Mouse (Mus musculus): ENCODE measurements at regions not wholly inside any gene's neighbourhood (a gene's known extent, or its start where the extent isn't known, plus 50 kb on each side); places are given as distances from the start of the nearest gene placed in this dataset.

DNA sequence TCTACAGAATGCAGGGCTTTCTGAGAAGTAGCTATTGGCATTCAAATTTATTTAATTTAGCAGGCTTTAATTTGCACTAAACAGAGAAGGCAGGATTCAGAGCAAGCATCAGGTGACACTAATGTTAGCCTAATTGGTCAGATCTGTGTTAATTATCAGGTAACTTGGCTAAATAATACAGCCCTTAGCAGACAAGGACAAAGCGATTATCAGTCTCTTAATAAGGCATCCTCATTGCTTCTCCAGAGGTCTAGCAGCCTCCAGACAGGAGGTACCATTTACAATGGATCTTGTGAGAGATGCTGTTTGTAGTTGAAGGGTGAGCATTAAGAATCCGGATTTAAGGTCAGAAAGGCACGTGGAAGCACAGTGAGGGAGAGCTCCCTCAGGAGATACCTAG is 253.7 kb upstream of the Fam92a start:
- WGBS = 37% methylated on average over 3 of the region's 3 CpGs
- Histone ChIP-seq H3K4me3 (no peak overlapping the region), H3K4me2 (no peak overlapping the region), H3K27me3 (replicated peaks) (no peaks in the 10 kb centered on the region), H3K4me1 (0 out of 2 replicates have a peak, but pooled peaks cover 5% of the 10 kb centered on the region), H3K36me3 (replicated peaks) (no peaks in the 10 kb centered on the region), H3K9ac (no peak overlapping the region), H3K27ac (no peak overlapping the region), H3K9me3 (no peaks in the 10 kb centered on the region)
- ATAC-seq (replicated peaks) = no peak

DNA sequence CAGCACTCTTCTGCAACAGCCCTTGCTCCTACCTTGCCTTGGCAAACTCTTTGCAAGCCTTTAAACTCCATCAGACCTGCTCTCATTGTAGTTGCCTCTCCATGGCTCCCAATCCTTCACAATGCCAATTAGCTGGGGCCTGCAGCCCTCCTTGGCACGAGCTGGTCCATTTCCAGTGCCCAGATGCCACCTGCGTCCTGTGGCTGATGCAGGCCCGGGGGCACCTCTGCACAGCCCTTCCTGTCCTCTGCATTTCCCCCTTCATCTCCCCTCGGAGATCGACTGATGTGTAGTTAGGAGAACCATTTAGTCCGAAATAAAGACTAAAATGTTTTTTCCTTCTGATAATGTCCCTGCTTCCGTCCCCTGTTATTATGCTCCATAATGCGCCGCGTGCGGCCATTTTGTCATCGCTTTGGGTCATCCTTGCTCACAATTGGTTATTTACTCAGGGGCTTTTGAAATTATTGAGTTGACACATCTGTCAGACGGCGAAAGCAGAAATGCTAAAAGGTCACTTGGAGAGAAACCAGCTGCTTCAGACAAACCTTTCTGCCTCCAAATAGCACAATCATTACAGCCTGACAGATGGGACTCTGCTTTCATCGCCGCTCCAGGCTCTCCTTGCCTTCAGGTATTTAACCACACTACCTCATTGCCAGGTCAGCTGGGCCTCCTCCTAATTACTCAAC is 250.0 kb upstream of the Fam92a start:
- Histone ChIP-seq H3K9me3 (no peaks in the 10 kb centered on the region), H3K9ac (no peak overlapping the region), H3K36me3 (replicated peaks) (no peaks in the 10 kb centered on the region), H3K4me3 (no peak overlapping the region), H3K4me1 (0 out of 2 replicates have a peak, but pooled peaks cover 5% of the 10 kb centered on the region), H3K27ac (0 out of 2 replicates have a peak overlapping the region, but pooled peaks have one; percentile 23), H3K4me2 (no peak overlapping the region), H3K27me3 (replicated peaks) (no peaks in the 10 kb centered on the region)
- 59% methylated on average over 16 of the region's 16 CpGs for WGBS
- peak; percentile 61; the same call in 1 of the 2 replicates for ATAC-seq (replicated peaks)

GRCm38 (mm10) chr4:12418086-12418485 is 246.3 kb upstream of the Fam92a start:
- no peak overlapping the region for H3K4me2 ChIP-seq
- H3K9ac ChIP-seq = no peak overlapping the region
- H3K27ac ChIP-seq = no peak overlapping the region
- H3K4me3 ChIP-seq = no peak overlapping the region
- 0 out of 2 replicates have a peak, but pooled peaks cover 5% of the 10 kb centered on the region for H3K4me1 ChIP-seq
- H3K27me3 ChIP-seq (replicated peaks) = no peaks in the 10 kb centered on the region
- no peaks in the 10 kb centered on the region for H3K36me3 ChIP-seq (replicated peaks)
- H3K9me3 ChIP-seq = no peaks in the 10 kb centered on the region
- no peak for ATAC-seq (replicated peaks)
- WGBS = 44% methylated on average over 3 of the region's 3 CpGs

- Histone ChIP-seq H3K27me3 (replicated peaks) (no peaks in the 10 kb centered on the region), H3K4me2 (no peak overlapping the region), H3K36me3 (replicated peaks) (no peaks in the 10 kb centered on the region), H3K9me3 (no peaks in the 10 kb centered on the region), H3K4me1 (no peaks in the 10 kb centered on the region), H3K9ac (no peak overlapping the region), H3K27ac (no peak overlapping the region), H3K4me3 (no peak overlapping the region)
- 82% methylated on average over 1 of the region's 1 CpGs for WGBS
- no peak for ATAC-seq (replicated peaks)
Measured at GRCm38 (mm10) chr4:12395344-12395743, 223.5 kb upstream of the Fam92a start.

DNA sequence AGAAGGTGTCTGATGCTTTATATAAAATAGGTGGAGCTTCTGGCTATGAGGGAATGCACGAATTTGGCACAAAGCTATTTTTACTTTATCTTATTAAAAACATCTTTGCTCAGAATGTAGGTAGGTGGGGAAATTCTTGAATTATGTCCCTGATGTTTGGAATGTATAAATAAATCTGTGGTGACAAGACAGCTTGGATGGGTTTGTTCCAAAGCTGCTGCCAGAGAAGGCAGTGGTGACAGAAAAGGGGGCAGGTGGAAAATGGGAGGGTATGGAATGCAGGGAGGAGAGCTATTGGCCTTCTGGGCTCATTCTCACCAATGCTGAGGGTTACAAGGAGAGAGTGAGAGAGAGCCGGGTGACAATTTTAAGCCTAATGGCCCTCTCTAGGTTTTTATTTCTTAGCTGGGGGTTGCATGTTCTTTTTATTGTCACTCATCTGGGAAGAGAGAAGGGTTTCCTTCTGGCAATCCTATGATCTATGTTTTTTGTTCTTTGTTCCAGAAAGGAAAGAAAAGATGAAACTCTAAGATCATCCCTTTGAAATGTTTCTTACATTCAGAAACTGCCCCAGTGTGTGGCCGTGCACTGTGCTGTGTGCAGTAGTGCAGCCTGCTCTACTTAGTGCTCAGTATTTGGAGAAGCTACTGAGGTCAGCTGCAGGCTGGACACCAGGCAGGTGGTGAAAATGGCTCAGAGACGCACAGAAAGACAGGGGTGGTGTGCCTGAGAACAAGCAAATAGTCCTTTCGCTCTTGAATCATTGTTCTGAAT is 205.2 kb upstream of the Fam92a start:
- H3K9me3 ChIP-seq = no peaks in the 10 kb centered on the region
- no peaks in the 10 kb centered on the region for H3K4me1 ChIP-seq
- H3K4me2 ChIP-seq = no peak overlapping the region
- no peak overlapping the region for H3K9ac ChIP-seq
- H3K27me3 ChIP-seq (replicated peaks) = no peaks in the 10 kb centered on the region
- no peaks in the 10 kb centered on the region for H3K36me3 ChIP-seq (replicated peaks)
- ATAC-seq (replicated peaks) = peak; percentile 69; the same call in 1 of the 2 replicates
- 78% methylated on average over 5 of the region's 5 CpGs for whole genome bisulfite sequencing
- no peak overlapping the region for H3K27ac ChIP-seq
- H3K4me3 ChIP-seq = no peak overlapping the region

DNA sequence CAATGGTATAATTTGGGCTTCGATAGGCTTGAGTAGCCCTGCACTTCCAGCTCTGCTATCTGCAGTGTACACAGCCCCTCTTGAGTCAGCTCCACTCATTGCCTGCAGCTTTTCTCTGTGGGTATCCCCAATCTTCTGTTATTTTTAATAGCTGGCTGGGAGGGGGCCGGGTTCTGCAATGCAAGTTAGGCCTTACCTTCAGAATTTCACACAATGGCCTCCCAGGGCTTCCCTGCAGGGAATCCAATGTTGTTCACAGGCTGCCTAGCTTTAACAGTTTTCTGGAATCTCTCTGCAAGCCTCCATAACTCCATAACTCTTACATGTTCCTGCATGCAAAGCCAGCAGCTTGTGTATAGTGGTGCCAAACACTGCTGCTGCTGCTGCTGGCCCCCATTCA is 197.7 kb upstream of the Fam92a start:
- WGBS = 38% methylated on average over 2 of the region's 2 CpGs

GRCm38 (mm10) chr4:12356992-12357634 is 185.3 kb upstream of the Fam92a start:
- H3K4me2 ChIP-seq = no peak overlapping the region
- no peaks in the 10 kb centered on the region for H3K27me3 ChIP-seq (replicated peaks)
- H3K9me3 ChIP-seq = no peaks in the 10 kb centered on the region
- no peak overlapping the region for H3K27ac ChIP-seq
- H3K36me3 ChIP-seq (replicated peaks) = no peaks in the 10 kb centered on the region
- no peak for ATAC-seq (replicated peaks)
- no peak overlapping the region for H3K9ac ChIP-seq
- no peak overlapping the region for H3K4me3 ChIP-seq
- WGBS = 23% methylated on average over 2 of the region's 2 CpGs
- no peaks in the 10 kb centered on the region for H3K4me1 ChIP-seq

More for the DNA sequence above, 197.7 kb upstream of the Fam92a start:
- Histone ChIP-seq H3K4me1 (no peaks in the 10 kb centered on the region), H3K9me3 (no peaks in the 10 kb centered on the region), H3K36me3 (replicated peaks) (no peaks in the 10 kb centered on the region), H3K4me3 (no peak overlapping the region), H3K4me2 (no peak overlapping the region), H3K27ac (no peak overlapping the region), H3K27me3 (replicated peaks) (no peaks in the 10 kb centered on the region), H3K9ac (no peak overlapping the region)
- ATAC-seq (replicated peaks) = no peak

- Histone ChIP-seq H3K27ac (no peak overlapping the region), H3K27me3 (replicated peaks) (no peaks in the 10 kb centered on the region), H3K9ac (no peak overlapping the region), H3K9me3 (no peaks in the 10 kb centered on the region), H3K4me1 (no peaks in the 10 kb centered on the region), H3K4me2 (no peak overlapping the region), H3K4me3 (no peak overlapping the region), H3K36me3 (replicated peaks) (no peaks in the 10 kb centered on the region)
- WGBS = 71% methylated on average over 3 of the region's 3 CpGs
- ATAC-seq (replicated peaks) = no peak
Measured at GRCm38 (mm10) chr4:12353337-12353856, 181.6 kb upstream of the Fam92a start.

DNA sequence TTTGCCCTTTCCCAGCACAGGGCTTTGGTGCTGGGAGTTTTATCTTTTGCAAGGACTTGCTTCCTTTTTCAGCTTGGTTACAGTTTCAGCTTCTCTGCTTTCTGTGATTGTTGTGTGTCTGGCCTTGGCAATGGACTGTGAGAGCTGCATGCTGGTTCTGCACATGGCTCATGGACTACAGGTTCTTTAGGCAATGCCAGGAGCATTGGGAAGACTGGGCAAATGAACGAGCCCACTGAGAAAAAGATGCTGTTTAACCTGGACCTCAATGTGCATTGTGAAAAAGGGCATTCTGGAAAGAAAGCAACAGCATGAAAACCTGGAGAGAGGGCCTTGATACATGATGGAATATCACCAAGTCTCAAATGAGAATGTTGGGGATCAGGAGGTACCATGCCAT is 167.4 kb upstream of the Fam92a start:
- Histone ChIP-seq H3K36me3 (replicated peaks) (no peaks in the 10 kb centered on the region), H3K9me3 (no peaks in the 10 kb centered on the region), H3K4me3 (no peak overlapping the region), H3K4me1 (peaks cover 9% of the 10 kb centered on the region), H3K27ac (no peak overlapping the region), H3K4me2 (no peak overlapping the region), H3K27me3 (replicated peaks) (no peaks in the 10 kb centered on the region), H3K9ac (no peak overlapping the region)
- ATAC-seq (replicated peaks) = no peak
- 76% methylated on average over 1 of the region's 1 CpGs for WGBS

GRCm38 (mm10) chr4:12334832-12335587 is 163.2 kb upstream of the Fam92a start:
- no peaks in the 10 kb centered on the region for H3K9me3 ChIP-seq
- no peaks in the 10 kb centered on the region for H3K27me3 ChIP-seq (replicated peaks)
- H3K4me2 ChIP-seq = peak overlapping the region; percentile 9
- no peak overlapping the region for H3K9ac ChIP-seq
- peak; percentile 84 for ATAC-seq (replicated peaks)
- no peak overlapping the region for H3K4me3 ChIP-seq
- 48% methylated on average over 7 of the region's 7 CpGs for WGBS
- peaks cover 10% of the 10 kb centered on the region for H3K4me1 ChIP-seq
- no peaks in the 10 kb centered on the region for H3K36me3 ChIP-seq (replicated peaks)
- peak overlapping the region; percentile 70 for H3K27ac ChIP-seq

DNA sequence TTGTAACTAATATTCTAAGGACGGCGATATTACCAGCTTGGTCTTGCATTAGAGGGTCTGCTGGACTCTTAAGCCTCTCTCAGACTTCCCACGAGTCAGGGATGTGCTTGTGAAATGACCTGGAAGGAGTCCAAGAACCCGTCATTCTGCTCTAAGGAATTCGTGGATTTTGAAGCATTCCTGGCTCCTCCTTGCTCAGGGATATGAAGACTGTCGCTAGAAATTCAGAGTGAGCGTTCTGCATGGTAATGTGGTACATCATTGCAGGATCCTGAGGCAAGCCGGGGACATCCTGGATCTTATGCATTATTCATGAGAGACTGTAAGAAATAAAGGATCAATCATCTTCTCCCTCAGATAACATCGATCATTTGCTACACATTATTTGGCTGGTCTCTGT is 162.6 kb upstream of the Fam92a start:
- Histone ChIP-seq H3K27ac (peak overlapping the region; percentile 70), H3K9ac (no peak overlapping the region), H3K36me3 (replicated peaks) (no peaks in the 10 kb centered on the region), H3K27me3 (replicated peaks) (no peaks in the 10 kb centered on the region), H3K4me1 (peaks cover 10% of the 10 kb centered on the region), H3K4me2 (peak overlapping the region; percentile 9), H3K4me3 (no peak overlapping the region), H3K9me3 (no peaks in the 10 kb centered on the region)
- peak; percentile 93 for ATAC-seq (replicated peaks)
- WGBS = 22% methylated on average over 9 of the region's 9 CpGs
